Mouse (Mus musculus): ENCODE results near the gene Tbc1d17. TPM values are rescaled to one million over a fixed set of nuclear protein-coding genes. Genes with fewer than 3 reads are reported as not detected.

The Tbc1d17 gene
- polyA plus RNA-seq, 2 experiments from 2014 or later: 64.8 to 85.3 TPM

GRCm38 (mm10) chr7:44852259-44853027 is 3.6 kb upstream of the Tbc1d17 start:
- ATAC-seq: no peak

- no peak for ATAC-seq
Measured at GRCm38 (mm10) chr7:44851625-44852234, 2.9 kb upstream of the Tbc1d17 start.

GRCm38 (mm10) chr7:44850789-44851624 is 2.1 kb upstream of the Tbc1d17 start:
- no peak for ATAC-seq

- ATAC-seq: no peak
Measured at GRCm38 (mm10) chr7:44850146-44850545, 1.3 kb upstream of the Tbc1d17 start.

GRCm38 (mm10) chr7:44849416-44850111 is 685 bp upstream of the Tbc1d17 start:
- peak; percentile 56 for ATAC-seq

GRCm38 (mm10) chr7:44847772-44848171 is 1.1 kb downstream of the Tbc1d17 start:
- no peak for ATAC-seq

- ATAC-seq: no peak
Measured at GRCm38 (mm10) chr7:44846804-44847203, 2.1 kb downstream of the Tbc1d17 start.

- no peak for ATAC-seq
Measured at GRCm38 (mm10) chr7:44845006-44845405, 3.9 kb downstream of the Tbc1d17 start.

- ATAC-seq: no peak
Measured at GRCm38 (mm10) chr7:44841825-44842463, 6.9 kb downstream of the Tbc1d17 start.

GRCm38 (mm10) chr7:44840426-44840825 is 8.5 kb downstream of the Tbc1d17 start:
- no peak for ATAC-seq

GRCm38 (mm10) chr7:44839491-44840191 is 9.2 kb downstream of the Tbc1d17 start:
- ATAC-seq: peak; percentile 70

- peak; percentile 66 for ATAC-seq
Measured at GRCm38 (mm10) chr7:44839171-44839490, 9.7 kb downstream of the Tbc1d17 start.

- ATAC-seq: no peak
Measured at GRCm38 (mm10) chr7:44838073-44838472, 10.8 kb downstream of the Tbc1d17 start.

GRCm38 (mm10) chr7:44836423-44837053 is 12.3 kb downstream of the Tbc1d17 start:
- ATAC-seq: no peak

- no peak for ATAC-seq
Measured at GRCm38 (mm10) chr7:44836016-44836404, 12.9 kb downstream of the Tbc1d17 start.

GRCm38 (mm10) chr7:44835373-44836015 is 13.4 kb downstream of the Tbc1d17 start:
- ATAC-seq: peak; percentile 38

GRCm38 (mm10) chr7:44832763-44833162 is 16.1 kb downstream of the Tbc1d17 start:
- ATAC-seq: no peak

GRCm38 (mm10) chr7:44828706-44829105 is 20.2 kb downstream of the Tbc1d17 start:
- no peak for ATAC-seq

GRCm38 (mm10) chr7:44826771-44827170 is 22.1 kb downstream of the Tbc1d17 start:
- no peak for ATAC-seq

- peak; percentile 92 for ATAC-seq
Measured at GRCm38 (mm10) chr7:44824872-44825271, 24.0 kb downstream of the Tbc1d17 start.

GRCm38 (mm10) chr7:44823409-44823808 is 25.5 kb downstream of the Tbc1d17 start:
- no peak for ATAC-seq

Measured in CD4-positive, CD25-positive, alpha-beta regulatory T cell, adult 4 months (primary cell).